Mouse (Mus musculus) hindbrain, postnatal 0 days (tissue): ENCODE measurements at regions not wholly inside any gene's neighbourhood (a gene's known extent, or its start where the extent isn't known, plus 50 kb on each side); places are given as distances from the start of the nearest gene placed in this dataset.
"Not testable (repeated sequence)": the region's sequence is repeated elsewhere in the genome, so short reads cannot be mapped to it uniquely, and the experiment has no call there.

Source experiments
- ATAC-seq: fragments of 200-750 bp; cut with Nextera tagmentation; 2 replicates; pipeline ENCODE4 v1.8.0; 2017; ENCODE audit warnings: mild to moderate bottlenecking, moderate TSS enrichment, moderate library complexity
- DNase-seq: peaks from one replicate; pipeline ENCODE4 v3.0.0-alpha.2; 2015; ENCODE audit warnings: low spot score
- H3K27ac ChIP-seq: fragments of 300-500 bp; sonication (generic); 2 replicates; pipeline ENCODE4 v1.5.1; 2014; ENCODE audit warnings: mild to moderate bottlenecking
- H3K27me3 ChIP-seq: fragments of 300-500 bp; sonication (generic); 2 replicates; pipeline ENCODE4 v1.6.1; 2014; ENCODE audit warnings: low read length, mixed read lengths; ENCODE audit not compliant: insufficient read depth
- H3K36me3 ChIP-seq: fragments of 300-500 bp; sonication (generic); 2 replicates; pipeline ENCODE4 v1.6.1; 2014; ENCODE audit warnings: low read length, mixed read lengths; ENCODE audit not compliant: insufficient read depth
- H3K4me1 ChIP-seq: fragments of 300-500 bp; sonication (generic); 2 replicates; pipeline ENCODE4 v1.6.1; 2014; ENCODE audit warnings: antibody characterized with exemption, low read length, mixed read lengths; ENCODE audit not compliant: insufficient read depth
- H3K4me2 ChIP-seq: fragments of 300-500 bp; sonication (generic); 2 replicates; pipeline ENCODE4 v1.6.1; 2014; ENCODE audit warnings: low read depth, mild to moderate bottlenecking, low read length, moderate library complexity, mixed read lengths
- H3K4me3 ChIP-seq: fragments of 300-500 bp; sonication (generic); 2 replicates; pipeline ENCODE4 v1.5.1; 2014; ENCODE audit warnings: low read length
- H3K9ac ChIP-seq: fragments of 300-500 bp; sonication (generic); replicated peaks from 2 replicates; pipeline ENCODE4 v1.6.1; 2014; ENCODE audit warnings: mild to moderate bottlenecking, low read length, moderate library complexity, mixed read lengths
- H3K9me3 ChIP-seq: fragments of 300-500 bp; sonication (generic); 2 replicates; pipeline ENCODE4 v1.6.1; 2016; ENCODE audit warnings: low read length, mixed read lengths
- CTCF ChIP-seq: IDR thresholded peaks from 2 replicates; pipeline ENCODE4 v1.5.1; 2016; ENCODE audit warnings: antibody characterized with exemption, control low read depth, low read depth
- WGBS: fragments of 180-500 bp; shearing (Covaris S2); extraction: QIAGEN DNeasy Blood & Tissue Kit; methylation state at CpG from one replicate; pipeline ENCODE4 v1.1.7; 2014; 5-methylcytosine and 5-hydroxymethylcytosine counted together

DNA sequence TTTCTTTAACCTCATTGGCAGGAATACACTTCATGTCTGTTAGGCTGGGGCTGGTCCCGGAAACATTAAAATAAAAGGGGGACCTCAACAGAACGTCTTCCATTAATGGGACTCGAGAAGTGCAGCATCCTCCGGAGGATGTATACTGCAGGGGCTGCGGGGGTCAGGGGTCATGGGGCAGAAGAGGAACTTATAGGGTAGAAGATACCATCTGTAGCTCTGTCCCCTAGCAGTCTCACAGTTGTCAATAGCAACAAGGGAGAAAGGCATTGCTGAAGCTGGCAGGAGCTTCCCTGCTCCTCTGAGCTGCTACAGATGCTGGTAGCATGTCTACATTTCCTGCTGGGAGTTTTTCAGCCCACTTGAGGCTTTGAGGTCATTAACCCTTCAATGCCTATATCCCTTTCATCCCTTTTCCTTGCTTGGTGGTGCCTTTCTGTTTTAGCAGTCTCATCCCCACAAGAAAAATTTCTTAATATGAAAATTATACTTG, 198.1 kb downstream of the Alg10b start:
- DNase-seq = peak; percentile 50

GRCm38 (mm10) chr15:90431048-90431447, 206.9 kb downstream of the Alg10b start:
- not testable (repeated sequence) for H3K4me3 ChIP-seq, H3K4me1 ChIP-seq, H3K27ac ChIP-seq, ATAC-seq, H3K9ac ChIP-seq, H3K4me2 ChIP-seq, H3K27me3 ChIP-seq, DNase-seq, H3K36me3 ChIP-seq, H3K9me3 ChIP-seq
- WGBS = 93% methylated on average over 3 of the region's 3 CpGs

More for the DNA sequence above, 198.1 kb downstream of the Alg10b start:
- H3K4me3 ChIP-seq = no peak overlapping the region
- H3K27me3 ChIP-seq = no peaks in the 10 kb centered on the region
- no peak overlapping the region for H3K9ac ChIP-seq
- no peak overlapping the region for H3K27ac ChIP-seq
- no peaks in the 10 kb centered on the region for H3K36me3 ChIP-seq
- H3K4me1 ChIP-seq = no peaks in the 10 kb centered on the region
- TF ChIP-seq CTCF = no peak
- H3K4me2 ChIP-seq = peak overlapping the region; percentile 30; the same call in 1 of the 2 replicates
- peak; percentile 77; the same call in 1 of the 2 replicates for ATAC-seq
- no peaks in the 10 kb centered on the region for H3K9me3 ChIP-seq
- WGBS = 5% methylated on average over 5 of the region's 5 CpGs

DNA sequence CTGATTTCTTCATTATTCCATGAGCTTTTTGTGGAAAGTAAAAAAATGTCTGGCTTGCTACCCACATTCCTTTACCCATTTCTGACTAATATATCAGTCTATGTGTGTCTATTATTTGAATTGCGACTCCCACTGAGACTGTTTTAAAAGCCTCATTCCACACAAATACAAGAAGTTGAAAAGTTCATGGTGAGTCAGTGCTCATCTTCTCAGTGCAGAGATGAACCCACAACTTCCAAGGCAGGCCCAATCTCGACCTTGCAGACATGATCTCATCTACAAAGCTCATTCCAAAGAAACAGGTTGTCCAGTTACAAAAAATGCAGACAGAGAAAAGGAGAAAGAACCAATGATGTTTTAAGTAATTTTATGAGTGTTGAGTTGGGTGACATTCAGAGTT, 208.0 kb downstream of the Alg10b start:
- DNase-seq = no peak
- WGBS = 63% methylated on average over 2 of the region's 2 CpGs
- ATAC-seq = no peak

DNA sequence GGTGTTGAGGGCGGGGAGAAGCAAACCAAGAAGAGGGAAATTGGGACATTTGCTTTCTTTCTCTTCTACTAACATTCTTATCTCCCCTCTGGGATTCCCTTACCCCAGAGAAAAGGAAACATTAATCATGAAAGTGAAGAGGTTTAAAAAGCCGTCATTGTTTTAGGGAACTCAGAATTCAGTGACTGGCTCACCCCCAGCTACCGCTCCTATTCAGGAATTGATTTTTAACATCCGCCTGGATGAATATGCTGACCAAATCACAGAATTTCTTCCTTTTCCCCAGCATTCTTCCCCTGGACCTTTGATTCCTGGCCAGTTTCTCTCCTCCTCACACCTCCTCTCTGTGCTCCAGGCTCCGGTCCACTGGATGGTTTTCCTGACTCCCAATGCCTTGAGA, 211.2 kb downstream of the Alg10b start:
- H3K36me3 ChIP-seq = no peaks in the 10 kb centered on the region
- ATAC-seq (no peak), DNase-seq (no peak)
- H3K27me3 ChIP-seq = no peaks in the 10 kb centered on the region
- no peak for TF ChIP-seq CTCF
- H3K27ac ChIP-seq = no peak overlapping the region
- peaks cover 5% of the 10 kb centered on the region; the same call in 1 of the 2 replicates for H3K4me1 ChIP-seq
- no peaks in the 10 kb centered on the region for H3K9me3 ChIP-seq
- H3K4me3 ChIP-seq = no peak overlapping the region
- WGBS = 33% methylated on average over 5 of the region's 5 CpGs
- H3K9ac ChIP-seq = no peak overlapping the region
- no peak overlapping the region for H3K4me2 ChIP-seq

More for the DNA sequence above, 208.0 kb downstream of the Alg10b start:
- H3K27me3 ChIP-seq = no peaks in the 10 kb centered on the region
- no peak for TF ChIP-seq CTCF
- no peaks in the 10 kb centered on the region for H3K36me3 ChIP-seq
- no peak overlapping the region for H3K27ac ChIP-seq
- no peak overlapping the region for H3K4me2 ChIP-seq
- no peak overlapping the region for H3K4me3 ChIP-seq
- peaks cover 5% of the 10 kb centered on the region; the same call in 1 of the 2 replicates for H3K4me1 ChIP-seq
- H3K9ac ChIP-seq = no peak overlapping the region
- no peaks in the 10 kb centered on the region for H3K9me3 ChIP-seq
